Mouse (Mus musculus) heart, embryonic 16.5 days (tissue): ENCODE measurements around the gene Krt17. TPM values are rescaled to one million over a fixed set of nuclear protein-coding genes. Genes with fewer than 3 reads are reported as not detected.

Experiments used
- ATAC-seq: fragments of 200-750 bp; cut with Nextera tagmentation; replicated peaks from 2 replicates; pipeline ENCODE4 v1.8.0; 2017; ENCODE audit warnings: moderate number of reproducible peaks; ENCODE audit not compliant: insufficient read depth, low FRiP score; ENCODE audit errors: extremely low read depth
- H3K27ac ChIP-seq: fragments of 300-500 bp; sonication (generic); 2 replicates; pipeline ENCODE4 v1.5.1; 2014; ENCODE audit warnings: mild to moderate bottlenecking, low read length, control low read depth, moderate library complexity
- H3K27me3 ChIP-seq: fragments of 300-500 bp; sonication (generic); 2 replicates; pipeline ENCODE4 v1.6.1; 2014; ENCODE audit warnings: low read length, mixed read lengths; ENCODE audit not compliant: control insufficient read depth, insufficient read depth
- H3K36me3 ChIP-seq: fragments of 300-500 bp; sonication (generic); 2 replicates; pipeline ENCODE4 v1.6.1; 2014; ENCODE audit not compliant: control insufficient read depth, insufficient read depth
- H3K4me1 ChIP-seq: fragments of 300-500 bp; sonication (generic); 2 replicates; pipeline ENCODE4 v1.6.1; 2014; ENCODE audit warnings: low read length, mixed read lengths; ENCODE audit not compliant: control insufficient read depth, insufficient read depth
- H3K4me2 ChIP-seq: fragments of 300-500 bp; sonication (generic); 2 replicates; pipeline ENCODE4 v1.6.1; 2014; ENCODE audit warnings: low read depth, mild to moderate bottlenecking, control low read depth, low read length
- H3K4me3 ChIP-seq: fragments of 300-500 bp; sonication (generic); 2 replicates; pipeline ENCODE4 v1.5.1; 2014; ENCODE audit warnings: mild to moderate bottlenecking, control low read depth, low read length
- H3K9ac ChIP-seq: fragments of 300-500 bp; sonication (generic); 2 replicates; pipeline ENCODE4 v1.6.1; 2014; ENCODE audit warnings: low read length, control low read depth
- H3K9me3 ChIP-seq: fragments of 300-500 bp; sonication (generic); replicated peaks from 2 replicates; pipeline ENCODE4 v1.6.1; 2016; ENCODE audit warnings: low read length; ENCODE audit not compliant: control insufficient read depth
- WGBS: fragments of 180-500 bp; shearing (Covaris S2); extraction: QIAGEN DNeasy Blood & Tissue Kit; methylation state at CpG from one replicate; pipeline ENCODE4 v1.1.7; 2014; 5-methylcytosine and 5-hydroxymethylcytosine counted together
- polyA plus RNA-seq: library from polyadenylated mRNA; unstranded; fragments of >200 nt; fragmentation: Nextera tagmentation; extraction: Ambion mirVana; gene quantifications from 2 replicates; pipeline ENCODE4 v1.2.1, GENCODE M21; 2015

Krt17 gene
- polyA plus RNA-seq, 1 experiment from 2014 or later = 58.5 TPM

DNA sequence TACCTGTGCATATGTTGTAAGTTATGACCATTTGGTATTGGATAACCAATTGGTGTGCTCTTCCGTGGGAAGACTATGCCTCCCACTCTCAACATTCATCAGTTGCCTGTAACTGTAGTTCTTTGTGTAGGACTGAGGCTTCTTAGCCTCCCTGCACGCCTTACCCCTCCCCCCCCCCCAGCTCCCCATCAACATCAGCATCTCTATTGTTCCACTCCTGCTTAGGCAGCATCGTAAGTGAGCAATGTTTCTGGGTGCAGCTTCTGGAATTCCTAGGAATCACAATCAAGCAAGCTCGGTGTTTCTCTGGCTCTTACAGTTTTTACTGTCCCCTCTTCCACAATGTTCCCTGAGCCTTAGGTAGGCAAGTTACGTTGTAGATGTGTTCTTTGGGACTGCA is 14.6 kb upstream of the Krt17 start:
- Histone ChIP-seq H3K4me1 (0 out of 2 replicates have a peak, but pooled peaks cover 2% of the 10 kb centered on the region), H3K27me3 (peaks cover 2% of the 10 kb centered on the region; the same call in 1 of the 2 replicates), H3K36me3 (no peaks in the 10 kb centered on the region), H3K9ac (no peak overlapping the region), H3K27ac (no peak overlapping the region), H3K9me3 (no peaks in the 10 kb centered on the region), H3K4me3 (no peak overlapping the region), H3K4me2 (no peak overlapping the region)
- WGBS = 49% methylated on average over 5 of the region's 5 CpGs
- no peak for ATAC-seq

DNA sequence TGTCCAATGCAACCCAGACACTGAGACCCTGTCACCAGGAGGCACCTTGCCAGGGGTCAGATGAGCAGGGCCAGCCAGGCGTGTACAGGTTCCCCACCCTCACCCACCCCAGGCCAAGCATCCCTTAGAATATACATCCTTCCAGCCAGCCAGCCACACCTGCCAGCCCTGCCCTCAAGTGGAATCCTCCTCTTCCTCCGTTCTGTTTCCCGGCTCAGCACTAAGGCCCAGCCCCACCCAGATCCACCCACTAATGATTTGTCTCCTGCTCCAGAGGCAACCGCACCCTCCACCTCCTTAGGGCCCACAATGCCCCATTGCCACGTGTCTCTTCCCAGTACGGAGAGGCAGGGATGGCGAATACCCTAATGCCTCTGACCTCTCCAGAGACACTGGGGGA is 13.9 kb upstream of the Krt17 start:
- Histone ChIP-seq H3K27me3 (peaks cover 2% of the 10 kb centered on the region; the same call in 1 of the 2 replicates), H3K4me1 (0 out of 2 replicates have a peak, but pooled peaks cover 2% of the 10 kb centered on the region), H3K4me2 (no peak overlapping the region), H3K9ac (no peak overlapping the region), H3K36me3 (no peaks in the 10 kb centered on the region), H3K27ac (no peak overlapping the region), H3K4me3 (no peak overlapping the region), H3K9me3 (no peaks in the 10 kb centered on the region)
- 73% methylated on average over 7 of the region's 7 CpGs for WGBS
- ATAC-seq = no peak

DNA sequence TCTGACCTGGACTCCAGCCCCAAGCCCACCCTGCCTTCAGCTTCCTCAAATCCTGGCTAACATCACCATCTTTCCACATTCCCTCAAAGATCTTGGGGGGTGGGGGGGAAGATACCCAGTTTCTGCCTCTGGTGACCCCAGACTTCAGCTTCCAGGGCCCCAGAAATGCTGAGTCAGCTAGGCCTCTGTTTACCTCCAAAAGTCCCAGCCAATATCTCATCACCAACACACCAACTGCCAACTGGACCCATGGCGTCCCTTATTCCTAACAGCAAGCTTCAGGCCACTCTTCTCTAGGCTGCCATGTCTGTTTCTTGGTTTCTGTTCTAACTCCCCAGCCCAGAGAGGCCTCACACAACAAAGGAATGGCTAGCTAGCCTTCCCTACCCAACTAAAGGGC is 11.0 kb upstream of the Krt17 start:
- Histone ChIP-seq H3K27me3 (no peaks in the 10 kb centered on the region; the same call in 1 of the 2 replicates), H3K27ac (no peak overlapping the region), H3K4me1 (0 out of 2 replicates have a peak, but pooled peaks cover 2% of the 10 kb centered on the region), H3K9ac (no peak overlapping the region), H3K36me3 (no peaks in the 10 kb centered on the region), H3K9me3 (no peaks in the 10 kb centered on the region), H3K4me2 (no peak overlapping the region), H3K4me3 (no peak overlapping the region)
- ATAC-seq = no peak
- WGBS = 88% methylated on average over 1 of the region's 1 CpGs

DNA sequence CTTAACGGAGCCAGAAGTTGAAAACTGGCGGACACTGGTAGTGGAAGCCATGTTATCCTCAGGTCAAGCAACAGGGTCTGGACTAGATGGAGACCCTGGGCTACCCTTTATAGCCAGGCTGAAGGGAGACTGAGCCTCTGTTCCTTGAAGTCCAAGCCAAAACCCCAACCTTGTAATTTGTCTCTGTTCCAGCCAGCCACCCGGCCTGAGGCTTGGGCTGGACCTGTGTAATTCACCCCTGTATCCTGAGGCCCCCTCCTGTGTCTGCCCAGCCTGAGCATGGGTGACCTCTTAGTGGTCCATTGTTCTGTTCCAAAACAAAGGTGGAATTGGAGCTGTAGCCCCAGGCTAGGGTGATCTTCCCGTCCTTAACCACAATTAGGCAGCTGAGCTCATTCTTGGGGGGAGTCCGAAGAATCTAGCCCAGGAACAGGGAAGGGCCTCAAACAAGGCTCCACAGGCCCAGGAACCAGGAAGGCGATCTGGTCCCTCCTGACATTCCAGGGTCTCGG is 9.0 kb upstream of the Krt17 start, which contains the start of gene Krt42:
Krt42 (minus strand) TSS at position 51 of the 512 bp plus-strand sequence.
- H3K4me1 ChIP-seq = 0 out of 2 replicates have a peak, but pooled peaks cover 2% of the 10 kb centered on the region
- no peak within 1 kb of the TSS for H3K4me3 ChIP-seq
- no peaks in the 10 kb centered on the region for H3K36me3 ChIP-seq
- H3K27ac ChIP-seq = no peak within 1 kb of the TSS
- no peak for ATAC-seq
- H3K4me2 ChIP-seq = no peak within 1 kb of the TSS
- H3K27me3 ChIP-seq = no peaks in the 10 kb centered on the region
- no peak within 1 kb of the TSS for H3K9ac ChIP-seq
- H3K9me3 ChIP-seq = no peaks in the 10 kb centered on the region
- WGBS = 83% methylated on average over 7 of the region's 7 CpGs

DNA sequence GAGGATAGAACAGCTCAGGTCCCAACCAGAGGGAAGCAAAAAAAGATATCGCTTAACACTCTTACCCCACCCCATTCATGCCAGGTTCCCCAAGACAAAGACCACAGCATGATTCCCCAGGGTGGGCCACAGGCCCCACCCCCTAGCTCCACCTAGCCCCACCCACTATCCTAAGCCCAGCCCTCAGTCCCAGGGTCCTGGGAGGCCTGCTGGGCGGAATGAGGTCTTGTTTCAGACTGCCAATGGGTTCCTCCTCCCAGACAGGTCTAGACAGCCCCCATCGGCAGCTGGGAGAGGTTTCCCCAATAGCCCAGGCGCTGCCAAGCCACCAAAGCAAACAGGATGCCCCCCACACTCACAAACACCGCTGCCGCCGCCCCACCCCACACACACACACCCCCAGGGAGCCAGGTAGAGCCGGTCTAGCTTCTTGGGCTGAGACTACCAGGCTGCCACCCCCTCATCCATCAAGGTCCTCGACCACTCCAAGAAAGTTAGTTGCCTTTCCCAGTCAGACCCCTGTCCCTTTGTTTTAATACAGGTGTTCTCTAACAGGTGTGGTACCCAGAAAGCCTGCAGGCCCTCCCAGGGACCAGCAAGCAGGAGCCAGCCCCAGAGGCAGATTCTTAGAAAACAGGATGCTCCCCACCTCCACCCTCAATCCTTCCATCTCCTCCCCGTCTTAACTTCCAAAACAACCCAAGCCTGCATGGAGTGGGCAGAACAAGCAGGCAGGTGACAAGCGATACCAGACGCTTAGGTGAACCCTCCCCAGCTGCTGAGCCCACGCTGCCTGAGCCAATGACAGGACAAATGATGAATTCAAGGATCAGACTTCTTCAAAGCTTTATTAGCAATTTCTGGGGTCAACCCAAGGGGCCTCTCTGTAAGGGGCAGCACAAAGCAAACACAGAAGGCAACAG is 1.5 kb upstream of the Krt17 start:
- whole genome bisulfite sequencing = 22% methylated on average over 13 of the region's 13 CpGs
- no peak overlapping the region for H3K4me3 ChIP-seq

DNA sequence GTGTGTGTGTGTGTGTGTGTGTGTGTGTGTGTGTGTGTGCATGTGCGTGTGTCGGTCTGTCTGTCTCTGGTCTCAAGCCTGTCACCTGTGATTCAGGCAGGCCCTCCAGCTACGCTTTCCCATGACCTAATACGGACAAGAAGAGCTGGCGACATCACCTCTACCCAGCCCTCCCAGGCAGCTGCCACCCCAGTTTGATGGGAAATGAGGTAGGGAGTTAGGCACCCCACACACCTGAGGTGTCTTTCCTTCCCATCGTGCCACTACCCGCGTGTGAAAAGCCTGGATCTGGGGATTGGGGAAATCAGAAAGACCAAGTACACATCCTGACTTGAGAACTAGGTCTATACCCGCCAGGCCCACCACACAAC is 391 bp upstream of the Krt17 start:
- H3K27me3 ChIP-seq = peaks cover 12% of the 10 kb centered on the region
- no peak overlapping the region for H3K4me2 ChIP-seq
- WGBS = 70% methylated on average over 9 of the region's 9 CpGs
- H3K9ac ChIP-seq = no peak overlapping the region
- H3K4me1 ChIP-seq = no peaks in the 10 kb centered on the region
- no peak overlapping the region for H3K27ac ChIP-seq
- H3K4me3 ChIP-seq = no peak overlapping the region
- no peak for ATAC-seq
- no peaks in the 10 kb centered on the region for H3K9me3 ChIP-seq
- no peaks in the 10 kb centered on the region for H3K36me3 ChIP-seq

More for the DNA sequence above, 1.5 kb upstream of the Krt17 start:
- H3K9ac ChIP-seq = no peak overlapping the region
- H3K4me2 ChIP-seq = no peak overlapping the region
- peaks cover 12% of the 10 kb centered on the region for H3K27me3 ChIP-seq
- no peaks in the 10 kb centered on the region for H3K4me1 ChIP-seq
- H3K36me3 ChIP-seq = no peaks in the 10 kb centered on the region
- ATAC-seq = no peak
- no peak overlapping the region for H3K27ac ChIP-seq
- no peaks in the 10 kb centered on the region for H3K9me3 ChIP-seq

DNA sequence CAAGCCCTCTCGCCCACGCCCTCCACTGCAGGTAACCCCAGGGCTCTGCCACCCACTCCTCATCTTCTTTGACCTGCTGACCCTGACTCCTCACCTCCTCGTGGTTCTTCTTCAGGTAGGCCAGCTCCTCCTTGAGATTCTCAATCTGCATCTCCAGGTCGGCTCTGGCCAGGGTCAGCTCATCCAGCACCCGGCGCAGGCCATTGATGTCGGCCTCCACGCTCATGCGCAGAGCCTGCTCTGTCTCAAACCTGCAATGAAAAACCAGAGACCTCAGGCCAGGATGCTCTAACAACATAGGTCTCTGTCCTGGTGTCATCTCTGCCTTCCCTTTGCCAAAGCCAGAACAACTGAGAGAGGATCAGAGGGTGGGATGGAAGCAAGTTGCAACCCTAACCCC is 1.8 kb downstream of the Krt17 start:
- no peaks in the 10 kb centered on the region for H3K9me3 ChIP-seq
- H3K4me3 ChIP-seq = no peak overlapping the region
- no peaks in the 10 kb centered on the region for H3K4me1 ChIP-seq
- ATAC-seq = no peak
- 87% methylated on average over 9 of the region's 9 CpGs for WGBS
- H3K9ac ChIP-seq = no peak overlapping the region
- no peaks in the 10 kb centered on the region for H3K36me3 ChIP-seq
- peaks cover 11% of the 10 kb centered on the region for H3K27me3 ChIP-seq
- H3K27ac ChIP-seq = no peak overlapping the region
- no peak overlapping the region for H3K4me2 ChIP-seq

DNA sequence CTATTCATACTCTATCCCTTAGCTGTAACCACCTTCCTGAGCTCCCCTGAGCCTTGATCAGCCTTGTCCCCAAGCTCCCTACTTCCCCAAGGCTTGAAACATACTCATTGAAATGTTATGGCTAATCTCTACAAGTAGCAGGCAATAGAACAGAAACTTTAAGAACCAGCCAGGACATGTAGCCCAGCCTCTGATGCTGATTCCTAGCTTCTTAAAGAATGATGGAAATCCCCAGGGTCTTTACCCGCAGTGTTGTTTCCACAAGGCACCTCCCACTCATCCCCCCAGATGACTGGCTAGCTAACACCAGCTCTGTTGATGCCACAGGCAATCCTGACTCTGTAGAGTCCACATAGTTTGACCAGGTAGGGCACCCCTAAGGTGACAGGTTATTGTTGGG is 2.9 kb downstream of the Krt17 start:
- WGBS = 83% methylated on average over 1 of the region's 1 CpGs
- ATAC-seq = no peak

DNA sequence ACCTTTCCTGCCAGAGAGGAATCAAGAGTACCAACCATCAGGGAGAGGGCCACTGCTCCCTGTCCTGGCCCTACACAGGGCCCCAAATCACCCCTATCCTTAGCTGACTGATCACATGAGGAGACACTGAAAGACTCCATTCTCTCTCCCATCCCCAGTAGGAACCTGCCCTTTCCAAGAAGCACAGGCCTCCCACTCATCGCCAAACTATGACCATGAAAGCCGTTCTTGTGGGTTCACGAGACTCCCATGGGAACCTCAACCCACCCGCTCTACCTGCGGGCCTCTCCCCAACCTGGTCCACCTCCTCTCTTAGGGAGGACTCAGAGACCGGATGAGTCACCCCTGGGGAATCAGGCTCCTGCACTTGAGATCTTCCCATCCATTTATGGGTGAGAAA is 5.3 kb downstream of the Krt17 start:
- H3K27ac ChIP-seq = no peak overlapping the region
- H3K36me3 ChIP-seq = no peaks in the 10 kb centered on the region
- no peak overlapping the region for H3K9ac ChIP-seq
- no peaks in the 10 kb centered on the region for H3K27me3 ChIP-seq
- H3K9me3 ChIP-seq = no peaks in the 10 kb centered on the region
- no peak for ATAC-seq
- WGBS = 84% methylated on average over 6 of the region's 6 CpGs
- H3K4me1 ChIP-seq = no peaks in the 10 kb centered on the region
- no peak overlapping the region for H3K4me3 ChIP-seq
- no peak overlapping the region for H3K4me2 ChIP-seq

More for the DNA sequence above, 2.9 kb downstream of the Krt17 start:
- H3K27me3 ChIP-seq = peaks cover 7% of the 10 kb centered on the region
- H3K9me3 ChIP-seq = no peaks in the 10 kb centered on the region
- H3K9ac ChIP-seq = no peak overlapping the region
- H3K4me1 ChIP-seq = no peaks in the 10 kb centered on the region
- no peak overlapping the region for H3K4me3 ChIP-seq
- no peaks in the 10 kb centered on the region for H3K36me3 ChIP-seq
- no peak overlapping the region for H3K4me2 ChIP-seq
- no peak overlapping the region for H3K27ac ChIP-seq
